Mouse (Mus musculus) heart, postnatal 0 days (tissue): ENCODE results near the gene Cdc73. TPM values are rescaled to one million over a fixed set of nuclear protein-coding genes. Genes with fewer than 3 reads are reported as not detected.
A peak's percentile ranks its signal among the peaks of the same experiment; 100 is the strongest.

ENCODE experiments used
- ATAC-seq: fragments of 200-750 bp; cut with Nextera tagmentation; 2 replicates; pipeline ENCODE4 v1.8.0; 2017; ENCODE audit warnings: low read depth, moderate number of reproducible peaks, moderate library complexity; ENCODE audit not compliant: insufficient read depth
- DNase-seq: peaks from one replicate; pipeline ENCODE4 v3.0.0-alpha.2; 2016; ENCODE audit warnings: low spot score
- H3K27ac ChIP-seq: fragments of 300-500 bp; sonication (generic); 2 replicates; pipeline ENCODE4 v1.5.1; 2014; ENCODE audit warnings: low read depth, mild to moderate bottlenecking
- H3K27me3 ChIP-seq: fragments of 300-500 bp; sonication (generic); 2 replicates; pipeline ENCODE4 v1.6.1; 2014; ENCODE audit warnings: low read length, mixed read lengths; ENCODE audit not compliant: control insufficient read depth, insufficient read depth
- H3K36me3 ChIP-seq: fragments of 300-500 bp; sonication (generic); replicated peaks from 2 replicates; pipeline ENCODE4 v1.6.1; 2014; ENCODE audit warnings: low read length, mixed read lengths; ENCODE audit not compliant: control insufficient read depth, insufficient read depth
- H3K4me1 ChIP-seq: fragments of 300-500 bp; sonication (generic); 2 replicates; pipeline ENCODE4 v1.6.1; 2014; ENCODE audit warnings: antibody characterized with exemption; ENCODE audit not compliant: control insufficient read depth, insufficient read depth
- H3K4me2 ChIP-seq: fragments of 300-500 bp; sonication (generic); 2 replicates; pipeline ENCODE4 v1.6.1; 2014; ENCODE audit warnings: low read depth, mild to moderate bottlenecking, low read length, moderate library complexity
- H3K4me3 ChIP-seq: fragments of 300-500 bp; sonication (generic); 2 replicates; pipeline ENCODE4 v1.5.1; 2014; ENCODE audit warnings: low read depth, low read length
- H3K9ac ChIP-seq: fragments of 300-500 bp; sonication (generic); replicated peaks from 2 replicates; pipeline ENCODE4 v1.6.1; 2014; ENCODE audit warnings: low read depth, low read length, mixed read lengths
- H3K9me3 ChIP-seq: fragments of 300-500 bp; sonication (generic); replicated peaks from 2 replicates; pipeline ENCODE4 v1.6.1; 2016; ENCODE audit warnings: low read length; ENCODE audit not compliant: control insufficient read depth
- CTCF ChIP-seq: IDR thresholded peaks from 2 replicates; pipeline ENCODE4 v1.5.1; 2016; ENCODE audit warnings: antibody characterized with exemption, control low read depth, low read depth
- EP300 ChIP-seq: IDR thresholded peaks from 2 replicates; pipeline ENCODE4 v1.6.1; 2016; ENCODE audit warnings: antibody characterized with exemption, low read depth
- WGBS: fragments of 180-500 bp; shearing (Covaris S2); extraction: QIAGEN DNeasy Blood & Tissue Kit; methylation state at CpG from one replicate; pipeline ENCODE4 v1.1.7; 2014; 5-methylcytosine and 5-hydroxymethylcytosine counted together
- polyA plus RNA-seq: library from polyadenylated mRNA; unstranded; fragments of >200 nt; fragmentation: Nextera tagmentation; extraction: Ambion mirVana; gene quantifications from 2 replicates; pipeline ENCODE4 v1.2.1, GENCODE M21; 2015
- total RNA-seq: library from RNA; depleted of rRNA; stranded (reverse); fragments of >200 nt; gene quantifications from 2 replicates; pipeline ENCODE4 v1.2.3, GENCODE M21; 2014; ENCODE audit warnings: low replicate concordance; rRNA removed

Gene Cdc73
- total and polyA plus RNA-seq, 2 experiments from 2014 or later: 4.3 to 10.7 TPM

- H3K36me3 ChIP-seq: no peaks in the 10 kb centered on the region
- no peaks in the 10 kb centered on the region for H3K4me1 ChIP-seq
- TF ChIP-seq CTCF (no peak), EP300 (no peak)
- H3K27ac ChIP-seq: no peak overlapping the region
- H3K9me3 ChIP-seq: no peaks in the 10 kb centered on the region
- no peak overlapping the region for H3K9ac ChIP-seq
- 74% methylated on average over 2 of the region's 2 CpGs for WGBS
- no peak for DNase-seq
- no peak overlapping the region for H3K4me2 ChIP-seq
- ATAC-seq: no peak
- no peaks in the 10 kb centered on the region for H3K27me3 ChIP-seq
- no peak overlapping the region for H3K4me3 ChIP-seq
Measured at GRCm38 (mm10) chr1:143596864-143597263, 105.8 kb downstream of the Cdc73 start.

DNA sequence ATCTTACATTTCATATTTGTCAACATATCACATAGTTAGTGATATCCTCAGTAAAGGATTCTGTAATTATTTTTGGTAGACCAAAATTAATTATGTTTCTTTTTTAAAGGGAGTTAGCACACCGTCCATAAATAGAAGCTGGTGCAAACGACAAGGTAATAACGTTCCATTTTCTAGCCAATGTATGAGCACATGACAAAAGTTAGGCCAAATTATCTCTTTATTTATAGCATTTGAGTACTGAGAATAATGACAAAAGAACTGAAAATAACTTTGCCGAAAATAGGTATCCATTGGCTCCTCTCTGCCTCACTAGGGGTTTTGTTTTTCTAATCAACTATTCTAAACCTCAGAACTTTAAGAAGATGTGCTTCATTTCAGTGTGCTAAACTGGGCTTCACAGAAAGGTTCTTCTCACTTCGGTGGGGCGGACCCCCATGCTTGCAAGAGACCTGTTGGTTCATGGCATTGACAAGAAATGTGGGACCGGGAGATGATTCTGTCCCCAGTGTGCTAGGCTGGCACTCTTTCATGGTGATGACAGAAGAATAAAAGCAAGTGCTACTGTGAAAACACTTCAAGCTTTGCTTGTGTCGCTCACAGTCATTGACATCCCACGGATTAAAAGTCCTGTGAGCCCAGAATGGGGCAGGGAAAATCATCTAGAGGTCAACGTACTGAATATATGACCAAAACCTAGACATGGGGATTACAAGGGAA lies 125.7 kb downstream of the Cdc73 start:
- H3K4me2 ChIP-seq: peak overlapping the region; percentile 18; the same call in 1 of the 2 replicates

GRCm38 (mm10) chr1:143558235-143558634 lies 144.5 kb downstream of the Cdc73 start:
- no peaks in the 10 kb centered on the region for H3K27me3 ChIP-seq
- no peak overlapping the region for H3K4me2 ChIP-seq
- H3K9me3 ChIP-seq: no peaks in the 10 kb centered on the region
- DNase-seq: no peak
- no peaks in the 10 kb centered on the region for H3K4me1 ChIP-seq
- no peaks in the 10 kb centered on the region for H3K36me3 ChIP-seq
- H3K27ac ChIP-seq: no peak overlapping the region
- no peak for ATAC-seq
- H3K9ac ChIP-seq: no peak overlapping the region
- WGBS: 66% methylated on average over 1 of the region's 1 CpGs
- no peak overlapping the region for H3K4me3 ChIP-seq
- TF ChIP-seq EP300 (no peak), CTCF (no peak)

More for the DNA sequence above, 125.7 kb downstream of the Cdc73 start:
- WGBS: 44% methylated on average over 10 of the region's 10 CpGs
- H3K36me3 ChIP-seq: no peaks in the 10 kb centered on the region
- TF ChIP-seq CTCF (no peak), EP300 (no peak)
- peak; percentile 81 for ATAC-seq
- H3K4me1 ChIP-seq: 0 out of 2 replicates have a peak, but pooled peaks cover 3% of the 10 kb centered on the region
- H3K9ac ChIP-seq: no peak overlapping the region
- DNase-seq: peak; percentile 53
- no peak overlapping the region for H3K4me3 ChIP-seq
- peak overlapping the region; percentile 72 for H3K27ac ChIP-seq
- no peaks in the 10 kb centered on the region for H3K9me3 ChIP-seq
- no peaks in the 10 kb centered on the region for H3K27me3 ChIP-seq

DNA sequence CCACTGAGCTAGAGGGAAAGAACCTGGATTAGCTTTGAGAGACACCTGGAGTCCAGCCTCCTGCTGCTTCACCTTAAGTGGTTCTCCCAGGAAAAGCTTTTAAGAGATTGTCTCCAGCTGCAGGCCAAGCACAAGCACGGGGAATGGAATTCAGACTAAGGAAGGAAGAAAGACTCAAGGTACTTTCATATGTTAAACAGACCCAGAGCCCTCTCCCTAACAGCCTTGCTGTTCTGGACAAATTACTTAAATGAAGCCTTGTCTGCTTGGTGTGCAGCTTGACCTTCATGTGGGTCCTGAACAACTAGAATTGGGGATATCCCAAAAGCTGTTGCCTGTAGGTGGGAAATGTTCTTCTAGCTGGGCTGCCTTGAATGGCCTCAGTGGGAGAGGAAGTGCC lies 147.2 kb downstream of the Cdc73 start:
- Histone ChIP-seq H3K4me3 (no peak overlapping the region), H3K9me3 (no peaks in the 10 kb centered on the region), H3K36me3 (no peaks in the 10 kb centered on the region), H3K4me2 (no peak overlapping the region), H3K4me1 (no peaks in the 10 kb centered on the region), H3K27ac (no peak overlapping the region), H3K27me3 (no peaks in the 10 kb centered on the region), H3K9ac (no peak overlapping the region)
- ATAC-seq (no peak), DNase-seq (no peak)
- WGBS: 15% methylated on average over 1 of the region's 1 CpGs
- TF ChIP-seq EP300 (no peak), CTCF (no peak)

DNA sequence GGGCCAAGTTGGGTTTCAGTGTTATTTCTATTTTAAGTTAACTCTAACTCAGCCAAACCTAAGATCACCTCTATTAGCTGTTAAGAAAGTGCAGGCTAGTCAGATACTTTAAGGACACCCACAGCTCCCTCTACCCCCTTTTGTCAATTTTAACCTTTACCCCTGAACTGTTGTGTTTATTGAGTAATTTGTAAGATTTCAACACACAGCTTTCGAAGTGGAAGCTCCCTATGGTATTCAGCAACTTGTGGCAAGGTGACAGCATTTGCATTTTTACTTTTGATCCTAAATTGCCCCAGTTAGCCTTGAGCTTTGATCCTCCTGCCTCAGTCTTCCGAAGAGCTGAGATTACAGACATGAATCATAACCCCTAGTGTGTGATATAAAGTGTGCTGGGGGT lies 148.1 kb downstream of the Cdc73 start:
- Histone ChIP-seq H3K4me1 (no peaks in the 10 kb centered on the region), H3K4me3 (no peak overlapping the region), H3K36me3 (no peaks in the 10 kb centered on the region), H3K27me3 (no peaks in the 10 kb centered on the region), H3K4me2 (no peak overlapping the region), H3K9me3 (no peaks in the 10 kb centered on the region), H3K9ac (no peak overlapping the region), H3K27ac (no peak overlapping the region)
- 43% methylated on average over 2 of the region's 2 CpGs for WGBS
- no peak for DNase-seq
- no peak for ATAC-seq
- TF ChIP-seq EP300: no peak
- no peak for TF ChIP-seq CTCF

Other genes starting within 250 kb of the Cdc73 start
- gene B3galt2, start 62.2 kb downstream of the Cdc73 start, total RNA-seq: under 0.01 TPM in 1 of 2 replicates, not detected in the other
- 0.05 and 0.08 TPM in 2 replicates for gene B3galt2, start 62.2 kb downstream of the Cdc73 start, polyA plus RNA-seq
- 5.8 and 9.8 TPM in 2 replicates for gene Glrx2, start 13.4 kb upstream of the Cdc73 start, total RNA-seq
- 123 and 128 TPM in 2 replicates for gene Glrx2, start 13.4 kb upstream of the Cdc73 start, polyA plus RNA-seq
- gene Trove2, start 74.2 kb upstream of the Cdc73 start, total RNA-seq: 13.1 and 14.9 TPM in 2 replicates
- 7.5 and 8.6 TPM in 2 replicates for gene Trove2, start 74.2 kb upstream of the Cdc73 start, polyA plus RNA-seq
- 5.8 and 7.2 TPM in 2 replicates for gene Uchl5, start 74.4 kb upstream of the Cdc73 start, total RNA-seq
- gene Uchl5, start 74.4 kb upstream of the Cdc73 start, polyA plus RNA-seq: 46.4 and 49.3 TPM in 2 replicates